In genomic region chr2:143876929-143877632, GRCm38 (mm10) we compare ENCODE assay signal across 10 mouse cellular contexts. TPM values are rescaled to one million over a fixed set of nuclear protein-coding genes. Genes with fewer than 3 reads are reported as not detected.
DNase-seq lines count a peak whose midpoint lies in the region; ATAC-seq and TF ChIP-seq lines count a peak whose summit lies in the region.
"Had no signal": no experiment of that assay in that cellular context is flagged by ENCODE, and none has a peak within 500 bp of the region (broad histone marks: within the 10 kb centered on the region; RNA-seq: fewer than 3 reads in every experiment).

No protein-coding gene starts in this region.

- no peak overlapping the region for H3K4me2 ChIP-seq in midbrain, embryonic 14.5 days (ENCODE audit: low read length)
- no peak overlapping the region for H3K4me2 ChIP-seq in intestine, embryonic 16.5 days (ENCODE audit: low read depth, low read length)
- no peak overlapping the region for H3K4me2 ChIP-seq in stomach, embryonic 14.5 days (replicated peaks; ENCODE audit: low read depth, low read length)
- H3K4me2 ChIP-seq: hindbrain, embryonic 14.5 days; midbrain, embryonic 11.5 days; neural tube, embryonic 13.5 days had no signal

- 41% methylated on average over 4 of the region's 4 CpGs for WGBS in kidney, adult 2 months
- 77% methylated on average over 4 of the region's 4 CpGs for whole genome bisulfite sequencing in midbrain, embryonic 14.5 days
- WGBS in midbrain, embryonic 10.5 days, result 68% methylated on average over 4 of the region's 4 CpGs
- 68% methylated on average over 4 of the region's 4 CpGs for WGBS in intestine, embryonic 16.5 days
- WGBS in stomach, embryonic 14.5 days, result 66% methylated on average over 4 of the region's 4 CpGs

- peak; percentile 60 for TF ChIP-seq CTCF in kidney, adult 2 months (conservative IDR thresholded peaks at IDR 0.05; ENCODE audit: insufficient read depth, insufficient read length, low read depth, low read length)

- no peak overlapping the region for H3K4me3 ChIP-seq in kidney, adult 2 months (ENCODE audit: insufficient read depth, low read depth, low read length)
- H3K4me3 ChIP-seq in midbrain, embryonic 14.5 days (replicated peaks; ENCODE audit: low read depth, low read length), result no peak overlapping the region
- H3K4me3 ChIP-seq in midbrain, embryonic 10.5 days, result no peak overlapping the region
- H3K4me3 ChIP-seq in intestine, embryonic 16.5 days (ENCODE audit: low read length), result no peak overlapping the region
- no peak overlapping the region for H3K4me3 ChIP-seq in stomach, embryonic 14.5 days (ENCODE audit: low read depth, low read length)
- H3K4me3 ChIP-seq: neural tube, embryonic 13.5 days had no signal

- peak overlapping the region; percentile 10 for H3K27ac ChIP-seq in kidney, adult 2 months (ENCODE audit: insufficient read depth, low read depth, low read length)
- H3K27ac ChIP-seq in midbrain, embryonic 14.5 days (replicated peaks; ENCODE audit: low read depth, low read length), result no peak overlapping the region
- H3K27ac ChIP-seq in midbrain, embryonic 10.5 days (replicated peaks), result no peak overlapping the region
- H3K27ac ChIP-seq in intestine, embryonic 16.5 days (ENCODE audit: low read length), result no peak overlapping the region
- no peak overlapping the region for H3K27ac ChIP-seq in stomach, embryonic 14.5 days (ENCODE audit: low read length)
- H3K27ac ChIP-seq: hindbrain, embryonic 14.5 days; neural tube, embryonic 13.5 days had no signal

- no peak for TF ChIP-seq POLR2A in kidney, adult 2 months (IDR thresholded peaks at IDR 0.05; ENCODE audit: low read depth, low read length)

- H3K9me3 ChIP-seq in midbrain, embryonic 14.5 days (ENCODE audit: control insufficient read depth, low read length), result no peaks in the 10 kb centered on the region
- no peaks in the 10 kb centered on the region for H3K9me3 ChIP-seq in midbrain, embryonic 10.5 days (replicated peaks)
- no peaks in the 10 kb centered on the region for H3K9me3 ChIP-seq in intestine, embryonic 16.5 days (ENCODE audit: control insufficient read depth, low read length)
- no peaks in the 10 kb centered on the region for H3K9me3 ChIP-seq in stomach, embryonic 14.5 days (ENCODE audit: control insufficient read depth, low read depth, low read length)
- H3K9me3 ChIP-seq: neural tube, embryonic 13.5 days had no signal

- no peaks in the 10 kb centered on the region for H3K36me3 ChIP-seq in kidney, adult 2 months (ENCODE audit: control insufficient read depth, insufficient read depth, low read length)
- H3K36me3 ChIP-seq in midbrain, embryonic 14.5 days (ENCODE audit: control insufficient read depth, insufficient read depth, low read length), result no peaks in the 10 kb centered on the region
- no peaks in the 10 kb centered on the region for H3K36me3 ChIP-seq in midbrain, embryonic 10.5 days
- no peaks in the 10 kb centered on the region for H3K36me3 ChIP-seq in intestine, embryonic 16.5 days (ENCODE audit: control insufficient read depth, insufficient read depth, low read length)
- no peaks in the 10 kb centered on the region for H3K36me3 ChIP-seq in stomach, embryonic 14.5 days (ENCODE audit: control insufficient read depth, insufficient read depth, low read length)
- H3K36me3 ChIP-seq: neural tube, embryonic 13.5 days had no signal

- no peaks in the 10 kb centered on the region for H3K27me3 ChIP-seq in kidney, adult 2 months (replicated peaks; ENCODE audit: control insufficient read depth, insufficient read depth, low read length)
- H3K27me3 ChIP-seq in midbrain, embryonic 14.5 days (ENCODE audit: control insufficient read depth, insufficient read depth, low read length), result no peaks in the 10 kb centered on the region
- no peaks in the 10 kb centered on the region for H3K27me3 ChIP-seq in midbrain, embryonic 10.5 days (ENCODE audit: low read depth, poor library complexity, severe bottlenecking)
- no peaks in the 10 kb centered on the region for H3K27me3 ChIP-seq in intestine, embryonic 16.5 days (replicated peaks; ENCODE audit: control insufficient read depth, insufficient read depth, low read length)
- H3K27me3 ChIP-seq in stomach, embryonic 14.5 days (ENCODE audit: control insufficient read depth, insufficient read depth, low read length), result no peaks in the 10 kb centered on the region
- H3K27me3 ChIP-seq: neural tube, embryonic 13.5 days had no signal

- DNase-seq in kidney, adult 2 months, result peak; percentile 52
- DNase-seq in kidney, postnatal 10 days, result no peak
- peak; percentile 27 for DNase-seq in midbrain, embryonic 14.5 days
- DNase-seq in midbrain, embryonic 10.5 days (ENCODE audit: low spot score), result no peak
- DNase-seq in cerebellum, postnatal 10 days, result no peak

- H3K4me1 ChIP-seq in kidney, adult 2 months (ENCODE audit: control insufficient read depth, insufficient read depth, low read length), result peaks cover 8% of the 10 kb centered on the region; the same call in 1 of the 2 replicates
- H3K4me1 ChIP-seq in midbrain, embryonic 14.5 days (ENCODE audit: control insufficient read depth, insufficient read depth, low read length), result no peaks in the 10 kb centered on the region
- H3K4me1 ChIP-seq in midbrain, embryonic 10.5 days, result no peaks in the 10 kb centered on the region
- no peaks in the 10 kb centered on the region; the same call in 1 of the 2 replicates for H3K4me1 ChIP-seq in intestine, embryonic 16.5 days (ENCODE audit: control insufficient read depth, insufficient read depth, low read length)
- peaks cover 7% of the 10 kb centered on the region for H3K4me1 ChIP-seq in stomach, embryonic 14.5 days (ENCODE audit: control insufficient read depth, insufficient read depth, low read length)

- H3K9ac ChIP-seq in midbrain, embryonic 14.5 days (replicated peaks; ENCODE audit: low read length), result no peak overlapping the region
- H3K9ac ChIP-seq in intestine, embryonic 16.5 days (ENCODE audit: low read depth, low read length), result no peak overlapping the region
- H3K9ac ChIP-seq in stomach, embryonic 14.5 days (replicated peaks; ENCODE audit: low read depth, low read length), result no peak overlapping the region
- H3K9ac ChIP-seq: hindbrain, embryonic 14.5 days; neural tube, embryonic 13.5 days had no signal

- ATAC-seq in midbrain, embryonic 14.5 days (ENCODE audit: low FRiP score, low TSS enrichment), result no peak
- peak; percentile 58 for ATAC-seq in intestine, embryonic 16.5 days
- ATAC-seq in stomach, embryonic 14.5 days (ENCODE audit: insufficient number of reproducible peaks, insufficient read depth, low FRiP score, low read depth), result peak; percentile 67; the same call in 1 of the 2 replicates

RNA-seq across cellular contexts. Expression of gene Bfsp1, which starts 14.1 kb away (rescaled TPM):
- 0.35 and 0.36 TPM in 2 replicates for polyA plus RNA-seq in kidney, adult 2 months (2012; rRNA removed)
- 1.3 and 1.8 TPM in 2 replicates for polyA plus RNA-seq in midbrain, embryonic 14.5 days (2014; fragmentation: Nextera tagmentation; extraction: Ambion mirVana)
- 1.7 and 2.2 TPM in 2 replicates for polyA plus RNA-seq in midbrain, embryonic 10.5 days (2016; fragmentation: Nextera tagmentation; extraction: Ambion mirVana)
- 5.2 and 5.4 TPM in 2 replicates for polyA plus RNA-seq in intestine, embryonic 16.5 days (2015; fragmentation: Nextera tagmentation; extraction: Ambion mirVana)
- 0.93 and 1.6 TPM in 2 replicates for polyA plus RNA-seq in stomach, embryonic 14.5 days (2014; fragmentation: Nextera tagmentation; extraction: Ambion mirVana)

RNA-seq across cellular contexts. Expression of gene Dstn, which starts 38.0 kb away (rescaled TPM):
- 46.9 and 73.0 TPM in 2 replicates for polyA plus RNA-seq in kidney, adult 2 months (2012; rRNA removed)
- 418 and 479 TPM in 2 replicates for polyA plus RNA-seq in midbrain, embryonic 14.5 days (2014; fragmentation: Nextera tagmentation; extraction: Ambion mirVana)
- 314 and 333 TPM in 2 replicates for polyA plus RNA-seq in midbrain, embryonic 10.5 days (2016; fragmentation: Nextera tagmentation; extraction: Ambion mirVana)
- 822 and 823 TPM in 2 replicates for polyA plus RNA-seq in intestine, embryonic 16.5 days (2015; fragmentation: Nextera tagmentation; extraction: Ambion mirVana)
- 841 and 854 TPM in 2 replicates for polyA plus RNA-seq in stomach, embryonic 14.5 days (2014; fragmentation: Nextera tagmentation; extraction: Ambion mirVana)

Comparison
In these comparisons a context has a peak if more than half of its experiments do, and no peak if none do; other contexts are left out.
1. DNase-seq: peak in kidney, adult 2 months (single experiment) and midbrain, embryonic 14.5 days (single experiment); none in kidney, postnatal 10 days (single experiment), midbrain, embryonic 10.5 days (single experiment) and cerebellum, postnatal 10 days (0 of 2).